Mouse (Mus musculus) small intestine, adult 2 months (tissue): ENCODE data around the gene Nans.

Experiments used
- CTCF ChIP-seq: fragments of 200-500 bp; IDR thresholded peaks from 2 replicates; pipeline ENCODE4 v1.5.1; 2012; ENCODE audit warnings: low read depth, mild to moderate bottlenecking, control low read depth, inconsistent platforms, low read length, moderate library complexity, mixed read lengths; ENCODE audit not compliant: insufficient replicate concordance, insufficient read length; ENCODE audit errors: extremely low read depth
- POLR2A ChIP-seq: fragments of 200-500 bp; IDR thresholded peaks from 2 replicates; pipeline ENCODE4 v1.6.1; 2012; ENCODE audit warnings: low read depth, mild to moderate bottlenecking, control low read depth, inconsistent platforms, low read length, moderate library complexity

DNA sequence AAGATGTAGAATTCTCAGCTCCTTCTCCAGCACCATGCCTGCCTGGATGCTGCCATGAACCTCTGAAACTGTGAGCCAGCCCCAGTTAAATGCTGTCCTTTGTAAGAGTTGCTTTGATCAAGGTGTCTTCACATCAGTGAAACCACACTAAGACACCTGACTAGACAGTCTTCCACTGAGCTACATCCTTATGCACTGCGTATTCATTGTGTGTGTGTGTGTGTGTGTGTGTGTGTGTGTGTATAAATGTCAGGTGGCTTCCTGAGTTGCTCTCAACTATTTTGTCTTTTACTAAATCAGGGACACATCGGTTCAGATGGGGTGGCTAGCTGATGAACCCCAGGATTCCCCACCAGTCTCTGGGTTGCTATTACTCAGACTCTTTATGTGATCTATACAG is 10.0 kb upstream of the Nans start:
- TF ChIP-seq CTCF (no peak), POLR2A (no peak)
